Mouse (Mus musculus) G1E (cell line): ENCODE measurements around the gene Dnajc6.

Experiments
- CTCF ChIP-seq: IDR thresholded peaks from 2 replicates; pipeline ENCODE4 v1.5.1; 2012; ENCODE audit warnings: low read depth, low read length, inconsistent platforms, mixed read lengths
- GATA1 ChIP-seq: IDR thresholded peaks from 2 replicates; pipeline ENCODE4 v1.6.1; 2012; ENCODE audit warnings: borderline replicate concordance, low read length, inconsistent platforms, mixed read lengths
- POLR2AphosphoS5 ChIP-seq: IDR thresholded peaks from 2 replicates; pipeline ENCODE4 v1.6.1; 2012; ENCODE audit warnings: low read depth, low read length, inconsistent platforms; ENCODE audit not compliant: insufficient replicate concordance

- TF ChIP-seq CTCF (no peak), GATA1 (no peak), POLR2AphosphoS5 (no peak)
Observed at GRCm38 (mm10) chr4:101682620-101683019, 186.2 kb downstream of the Dnajc6 start.
